Mouse (Mus musculus) neutrophil, adult 5-6 weeks (primary cell): ENCODE data around the gene Setdb1. TPM values are rescaled to one million over a fixed set of nuclear protein-coding genes. Genes with fewer than 3 reads are reported as not detected.

Source experiments
- ATAC-seq: fragments of 151-379, 151-347 bp; 2 replicates; pipeline ENCODE4 v1.8.0; 2017; ENCODE audit warnings: mild to moderate bottlenecking, moderate TSS enrichment; ENCODE audit not compliant: insufficient number of reproducible peaks, poor library complexity, low FRiP score, severe bottlenecking; ENCODE audit errors: extremely low read depth
- total RNA-seq: library from RNA; stranded (forward); fragments of 200-1000 nt; gene quantifications from 2 replicates; pipeline ENCODE4 v1.2.3, GENCODE M21; 2017

The Setdb1 gene
- total RNA-seq, 1 experiment from 2014 or later: 39.3 TPM

- no peak for ATAC-seq
These were observed 76.3 kb downstream of the Setdb1 start for GRCm38 (mm10) chr3:95280747-95281146.

- no peak for ATAC-seq
These were observed 79.9 kb downstream of the Setdb1 start for GRCm38 (mm10) chr3:95277149-95277551.

GRCm38 (mm10) chr3:95276428-95276934 lies 80.5 kb downstream of the Setdb1 start:
- no peak for ATAC-seq

- ATAC-seq: no peak
These were observed 81.8 kb downstream of the Setdb1 start for GRCm38 (mm10) chr3:95275161-95275560.

- ATAC-seq: no peak
These were observed 82.5 kb downstream of the Setdb1 start for GRCm38 (mm10) chr3:95274453-95274852.

Other genes starting within 250 kb of the Setdb1 start
- gene Vps72, start 246.2 kb downstream of the Setdb1 start, total RNA-seq: 63.9 and 79.4 TPM in 2 replicates
- gene Tmod4, start 232.7 kb downstream of the Setdb1 start, total RNA-seq: 0.49 and 1.7 TPM in 2 replicates
- gene Scnm1, start 223.2 kb downstream of the Setdb1 start, total RNA-seq: 111 and 146 TPM in 2 replicates
- 11.4 and 12.3 TPM in 2 replicates for gene Lysmd1, start 223.1 kb downstream of the Setdb1 start, total RNA-seq
- gene Tnfaip8l2, start 214.8 kb downstream of the Setdb1 start, total RNA-seq: 120 and 124 TPM in 2 replicates
- 0.49 TPM in 1 of 2 replicates, not detected in the other for gene Sema6c, start 196.7 kb downstream of the Setdb1 start, total RNA-seq
- 120 and 122 TPM in 2 replicates for gene Gabpb2, start 139.3 kb downstream of the Setdb1 start, total RNA-seq
- gene Cdc42se1, start 128.5 kb downstream of the Setdb1 start, total RNA-seq: 303 and 323 TPM in 2 replicates
- 14.1 and 16.3 TPM in 2 replicates for gene Mllt11, start 125.0 kb downstream of the Setdb1 start, total RNA-seq
- not detected in 2 replicates for gene Gm128, start 115.6 kb downstream of the Setdb1 start, total RNA-seq
- gene Bnipl, start 106.0 kb downstream of the Setdb1 start, total RNA-seq: not detected in 2 replicates
- gene Mindy1, start 75.9 kb downstream of the Setdb1 start, total RNA-seq: 107 and 116 TPM in 2 replicates
- gene Prune1, start 75.1 kb downstream of the Setdb1 start, total RNA-seq: 12.0 and 13.3 TPM in 2 replicates
- gene Anxa9, start 50.0 kb downstream of the Setdb1 start, total RNA-seq: 1.5 and 2.3 TPM in 2 replicates
- 162 and 168 TPM in 2 replicates for gene Cers2, start 42.4 kb downstream of the Setdb1 start, total RNA-seq
- not detected in 2 replicates for gene 4930558C23Rik, start 45.6 kb upstream of the Setdb1 start, total RNA-seq
- 60.4 and 67.5 TPM in 2 replicates for gene Arnt, start 77.2 kb upstream of the Setdb1 start, total RNA-seq
- gene Ctsk, start 142.1 kb upstream of the Setdb1 start, total RNA-seq: 1.7 and 2.8 TPM in 2 replicates
- 904 and 941 TPM in 2 replicates for gene Ctss, start 169.6 kb upstream of the Setdb1 start, total RNA-seq
- 0.49 TPM in 1 of 2 replicates, not detected in the other for gene Hormad1, start 202.5 kb upstream of the Setdb1 start, total RNA-seq
- gene Golph3l, start 231.7 kb upstream of the Setdb1 start, total RNA-seq: 34.0 and 43.7 TPM in 2 replicates